Mouse (Mus musculus) spleen, adult 10 weeks (tissue): ENCODE measurements around the gene Iqsec3. TPM values are rescaled to one million over a fixed set of nuclear protein-coding genes. Genes with fewer than 3 reads are reported as not detected.

Source experiments
- polyA plus RNA-seq: library from polyadenylated mRNA; stranded (reverse); fragments of 350-450 nt; fragmentation: Illumina TruSeq; extraction: RNeasy Lipid Tissue Mini Kit (QIAGEN cat#74804); gene quantifications from one replicate; pipeline ENCODE4 v1.2.3, GENCODE M21; 2015; ENCODE audit warnings: low replicate concordance; ENCODE audit not compliant: insufficient read depth

Gene Iqsec3
- polyA plus RNA-seq, result not detected

GRCm38 (mm10) chr6:121473093-121473821 lies at the start of gene Iqsec3:
Iqsec3 (minus strand) TSS chr6:121473678.

GRCm38 (mm10) chr6:121343026-121343770 lies 130.3 kb downstream of the Iqsec3 start, which contains the start of gene Slc6a12:
Slc6a12 (plus strand) TSS chr6:121343076.

Other genes starting within 250 kb of the Iqsec3 start
- 19.2 TPM for gene Usp18, start 227.8 kb downstream of the Iqsec3 start, polyA plus RNA-seq
- 0.33 TPM for gene Slc6a13, start 173.5 kb downstream of the Iqsec3 start, polyA plus RNA-seq
- gene Slc6a12, start 130.6 kb downstream of the Iqsec3 start, polyA plus RNA-seq, result 1.8 TPM
- gene A2m, start 161.7 kb upstream of the Iqsec3 start, polyA plus RNA-seq, result 0.68 TPM